Mouse (Mus musculus) forebrain, embryonic 11.5 days (tissue): ENCODE data around the gene Olfr552. TPM values are rescaled to one million over a fixed set of nuclear protein-coding genes. Genes with fewer than 3 reads are reported as not detected.

Experiments used
- ATAC-seq: fragments of 200-750 bp; cut with Nextera tagmentation; replicated peaks from 2 replicates; pipeline ENCODE4 v1.8.0; 2017; ENCODE audit warnings: moderate TSS enrichment; ENCODE audit not compliant: low FRiP score
- DNase-seq: peaks from one replicate; pipeline ENCODE4 v3.0.0-alpha.2; 2017; ENCODE audit warnings: low spot score
- H3K27ac ChIP-seq: fragments of 300-500 bp; sonication (generic); 2 replicates; pipeline ENCODE4 v1.5.1; 2014; ENCODE audit warnings: low read depth, low read length
- H3K27me3 ChIP-seq: fragments of 300-500 bp; sonication (generic); 2 replicates; pipeline ENCODE4 v1.6.1; 2014; ENCODE audit warnings: mild to moderate bottlenecking, low read length, mixed read lengths; ENCODE audit not compliant: control insufficient read depth, insufficient read depth
- H3K36me3 ChIP-seq: fragments of 300-500 bp; sonication (generic); 2 replicates; pipeline ENCODE4 v1.6.1; 2014; ENCODE audit warnings: mild to moderate bottlenecking, low read length, moderate library complexity, mixed read lengths; ENCODE audit not compliant: control insufficient read depth, insufficient read depth
- H3K4me1 ChIP-seq: fragments of 300-500 bp; sonication (generic); replicated peaks from 2 replicates; pipeline ENCODE4 v1.6.1; 2014; ENCODE audit warnings: low read length, mixed read lengths; ENCODE audit not compliant: control insufficient read depth, insufficient read depth
- H3K4me2 ChIP-seq: fragments of 300-500 bp; sonication (generic); 2 replicates; pipeline ENCODE4 v1.6.1; 2014; ENCODE audit warnings: low read depth, mild to moderate bottlenecking, low read length, moderate library complexity, mixed read lengths; ENCODE audit not compliant: severe bottlenecking
- H3K4me3 ChIP-seq: fragments of 300-500 bp; sonication (generic); 2 replicates; pipeline ENCODE4 v1.5.1; 2014; ENCODE audit warnings: low read depth, low read length
- H3K9ac ChIP-seq: fragments of 300-500 bp; sonication (generic); 2 replicates; pipeline ENCODE4 v1.6.1; 2014; ENCODE audit warnings: low read length
- H3K9me3 ChIP-seq: fragments of 300-500 bp; sonication (generic); 2 replicates; pipeline ENCODE4 v1.6.1; 2016; ENCODE audit warnings: low read length, mixed read lengths; ENCODE audit not compliant: control insufficient read depth
- WGBS: fragments of 180-500 bp; shearing (Covaris S2); extraction: QIAGEN DNeasy Blood & Tissue Kit; methylation state at CpG from one replicate; pipeline ENCODE4 v1.1.7; 2014; 5-methylcytosine and 5-hydroxymethylcytosine counted together
- polyA plus RNA-seq: library from polyadenylated mRNA; unstranded; fragments of >200 nt; fragmentation: Nextera tagmentation; extraction: Ambion mirVana; gene quantifications from 2 replicates; pipeline ENCODE4 v1.2.1, GENCODE M21; 2014

The Olfr552 gene
- not detected in 2 replicates for polyA plus RNA-seq

- no peaks in the 10 kb centered on the region for H3K4me1 ChIP-seq
- DNase-seq, result no peak
- no peaks in the 10 kb centered on the region for H3K27me3 ChIP-seq
- no peak for ATAC-seq
- H3K36me3 ChIP-seq, result no peaks in the 10 kb centered on the region
- H3K4me2 ChIP-seq, result no peak within 1 kb of the TSS
- H3K27ac ChIP-seq, result no peak within 1 kb of the TSS
- H3K9me3 ChIP-seq, result no peaks in the 10 kb centered on the region
- 70% methylated on average over 1 of the region's 1 CpGs for WGBS
- H3K4me3 ChIP-seq, result no peak within 1 kb of the TSS
- no peak within 1 kb of the TSS for H3K9ac ChIP-seq
These were observed at the start of gene Olfr552 for GRCm38 (mm10) chr7:102597378-102598031. Gene Olfr552 (plus strand): TSS chr7:102597770.

GRCm38 (mm10) chr7:102549570-102549969 lies 48.0 kb upstream of the Olfr552 start, which contains the start of gene Olfr549:
Gene Olfr549 (plus strand): TSS chr7:102549870.
- WGBS, result 88% methylated on average over 3 of the region's 3 CpGs

GRCm38 (mm10) chr7:102553279-102553678 lies 44.3 kb upstream of the Olfr552 start:
- 80% methylated on average over 3 of the region's 3 CpGs for WGBS
- no peak for DNase-seq
- H3K27ac ChIP-seq, result no peak overlapping the region

More at GRCm38 (mm10) chr7:102549570-102549969, 48.0 kb upstream of the Olfr552 start, which contains the start of gene Olfr549:
- ATAC-seq (no peak), DNase-seq (no peak)
- no peaks in the 10 kb centered on the region for H3K4me1 ChIP-seq
- no peaks in the 10 kb centered on the region for H3K27me3 ChIP-seq
- H3K4me2 ChIP-seq, result no peak within 1 kb of the TSS
- H3K9ac ChIP-seq, result no peak within 1 kb of the TSS
- no peaks in the 10 kb centered on the region for H3K36me3 ChIP-seq
- no peak within 1 kb of the TSS for H3K27ac ChIP-seq
- H3K9me3 ChIP-seq, result no peaks in the 10 kb centered on the region
- H3K4me3 ChIP-seq, result no peak within 1 kb of the TSS

GRCm38 (mm10) chr7:102564999-102565997 lies 32.3 kb upstream of the Olfr552 start, which contains the start of gene Trim21:
Gene Trim21 (minus strand): TSS chr7:102565486.
- no peaks in the 10 kb centered on the region for H3K36me3 ChIP-seq
- H3K27ac ChIP-seq, result no peak within 1 kb of the TSS
- H3K4me3 ChIP-seq, result peak within 1 kb of the TSS; percentile 29
- H3K9ac ChIP-seq, result peak within 1 kb of the TSS; percentile 45; the same call in 1 of the 2 replicates
- H3K27me3 ChIP-seq, result no peaks in the 10 kb centered on the region
- 22% methylated on average over 10 of the region's 10 CpGs for WGBS
- ATAC-seq, result peak; percentile 94
- H3K9me3 ChIP-seq, result no peaks in the 10 kb centered on the region
- peak; percentile 65 for DNase-seq
- H3K4me1 ChIP-seq, result 0 out of 2 replicates have a peak, but pooled peaks cover 2% of the 10 kb centered on the region
- H3K4me2 ChIP-seq, result peak within 1 kb of the TSS; percentile 42

More at GRCm38 (mm10) chr7:102553279-102553678, 44.3 kb upstream of the Olfr552 start:
- H3K4me2 ChIP-seq, result no peak overlapping the region
- no peak for ATAC-seq
- H3K9me3 ChIP-seq, result no peaks in the 10 kb centered on the region
- H3K4me1 ChIP-seq, result no peaks in the 10 kb centered on the region
- H3K9ac ChIP-seq, result no peak overlapping the region
- no peaks in the 10 kb centered on the region for H3K36me3 ChIP-seq
- H3K27me3 ChIP-seq, result no peaks in the 10 kb centered on the region
- H3K4me3 ChIP-seq, result no peak overlapping the region

GRCm38 (mm10) chr7:102566219-102566618 lies 31.4 kb upstream of the Olfr552 start:
- Histone ChIP-seq H3K36me3 (no peaks in the 10 kb centered on the region), H3K27me3 (no peaks in the 10 kb centered on the region), H3K4me2 (no peak overlapping the region), H3K4me3 (no peak overlapping the region), H3K9me3 (no peaks in the 10 kb centered on the region), H3K4me1 (0 out of 2 replicates have a peak, but pooled peaks cover 2% of the 10 kb centered on the region), H3K27ac (no peak overlapping the region), H3K9ac (no peak overlapping the region)
- DNase-seq (no peak), ATAC-seq (no peak)
- WGBS, result 92% methylated on average over 4 of the region's 4 CpGs

- Histone ChIP-seq H3K27me3 (no peaks in the 10 kb centered on the region), H3K27ac (no peak within 1 kb of the TSS), H3K4me3 (no peak within 1 kb of the TSS), H3K4me2 (no peak within 1 kb of the TSS), H3K36me3 (no peaks in the 10 kb centered on the region), H3K9ac (no peak within 1 kb of the TSS), H3K9me3 (no peaks in the 10 kb centered on the region), H3K4me1 (no peaks in the 10 kb centered on the region)
- no peak for ATAC-seq
- DNase-seq, result no peak
- 94% methylated on average over 8 of the region's 8 CpGs for WGBS
These were observed 26.4 kb upstream of the Olfr552 start, which contains the start of gene Olfr550 for GRCm38 (mm10) chr7:102571142-102571541. Gene Olfr550 (plus strand): TSS chr7:102571442.

- H3K4me1 ChIP-seq, result no peaks in the 10 kb centered on the region
- H3K27ac ChIP-seq, result no peak overlapping the region
- no peak overlapping the region for H3K4me3 ChIP-seq
- ATAC-seq (peak; percentile 63; the same call in 1 of the 2 replicates), DNase-seq (no peak)
- H3K9ac ChIP-seq, result no peak overlapping the region
- WGBS, result 69% methylated on average over 3 of the region's 3 CpGs
- H3K27me3 ChIP-seq, result no peaks in the 10 kb centered on the region
- no peaks in the 10 kb centered on the region for H3K36me3 ChIP-seq
- H3K9me3 ChIP-seq, result no peaks in the 10 kb centered on the region
- H3K4me2 ChIP-seq, result no peak overlapping the region
These were observed 24.3 kb upstream of the Olfr552 start for GRCm38 (mm10) chr7:102573174-102573830.

- H3K4me2 ChIP-seq, result no peak overlapping the region
- 59% methylated on average over 6 of the region's 6 CpGs for WGBS
- ATAC-seq, result no peak
- H3K27me3 ChIP-seq, result no peaks in the 10 kb centered on the region
- no peak overlapping the region for H3K4me3 ChIP-seq
- H3K4me1 ChIP-seq, result no peaks in the 10 kb centered on the region
- H3K9ac ChIP-seq, result no peak overlapping the region
- H3K36me3 ChIP-seq, result no peaks in the 10 kb centered on the region
- no peak for DNase-seq
- no peaks in the 10 kb centered on the region for H3K9me3 ChIP-seq
- no peak overlapping the region for H3K27ac ChIP-seq
These were observed 21.6 kb upstream of the Olfr552 start for GRCm38 (mm10) chr7:102575998-102576397.
